Mouse (Mus musculus) CH12.LX (cell line): ENCODE data around the gene Dtx3. TPM values are rescaled to one million over a fixed set of nuclear protein-coding genes. Genes with fewer than 3 reads are reported as not detected.

ENCODE experiments used
- DNase-seq: peaks from one replicate; pipeline ENCODE4 v3.0.0-alpha.2; 2013; ENCODE audit errors: extremely low read depth
- H3K27ac ChIP-seq: 2 replicates; pipeline ENCODE4 v1.5.1; 2012; ENCODE audit warnings: low read depth, mild to moderate bottlenecking, control low read depth, moderate library complexity; ENCODE audit not compliant: insufficient read depth
- H3K27me3 ChIP-seq: replicated peaks from 2 replicates; pipeline ENCODE3; 2012; ENCODE audit warnings: inconsistent platforms
- H3K36me3 ChIP-seq, 2 experiments: replicated peaks in 1 of 2; 2 replicates each; pipeline versions ENCODE3 to v1.6.1; 2012; ENCODE audit warnings: inconsistent platforms in 1 of 2, low read length in 1 of 2, mild to moderate bottlenecking in 1 of 2, mixed read lengths in 1 of 2, moderate library complexity in 1 of 2; ENCODE audit not compliant: control insufficient read depth in 1 of 2, insufficient read depth in 1 of 2
- H3K4me1 ChIP-seq, 2 experiments: 2 replicates each; pipeline ENCODE4 v1.6.1; 2012; ENCODE audit warnings: inconsistent platforms in 1 of 2, moderate library complexity in 1 of 2; ENCODE audit not compliant: insufficient read depth in 2 of 2, control insufficient read depth in 1 of 2
- H3K4me2 ChIP-seq: 2 replicates; pipeline ENCODE4 v1.6.1; 2012; ENCODE audit warnings: low read depth, mild to moderate bottlenecking, control low read depth; ENCODE audit not compliant: poor library complexity, insufficient read depth, severe bottlenecking
- H3K4me3 ChIP-seq, 3 experiments: fragments of 150-350 bp in 1 of 3; sonication (generic) in 1 of 3; replicated peaks in 1 of 3; 2 replicates each; pipeline versions ENCODE3 to v1.5.1; 2011 to 2012; ENCODE audit warnings: low read depth in 2 of 3, low read length in 2 of 3, mild to moderate bottlenecking in 2 of 3, moderate library complexity in 2 of 3, control low read depth in 1 of 3, improper control_type of control experiment in 1 of 3, inconsistent platforms in 1 of 3, mixed read lengths in 1 of 3; ENCODE audit not compliant: poor library complexity in 1 of 3
- H3K79me2 ChIP-seq: replicated peaks from 2 replicates; pipeline ENCODE4 v1.6.1; 2012; ENCODE audit warnings: mild to moderate bottlenecking, moderate library complexity; ENCODE audit not compliant: control insufficient read depth, poor library complexity, insufficient read depth, severe bottlenecking; ENCODE audit errors: extremely low read depth
- H3K9ac ChIP-seq: 2 replicates; pipeline ENCODE4 v1.6.1; 2012; ENCODE audit warnings: low read depth, mild to moderate bottlenecking, control low read depth, moderate library complexity; ENCODE audit not compliant: insufficient read depth
- H3K9me3 ChIP-seq: replicated peaks from 2 replicates; pipeline ENCODE3; 2012; ENCODE audit warnings: low read length, inconsistent platforms, mixed read lengths
- CHD1 ChIP-seq: IDR thresholded peaks from 2 replicates; pipeline ENCODE4 v1.6.1; 2012; ENCODE audit warnings: low read depth, low read length, improper control_type of control experiment, inconsistent platforms
- ELF1 ChIP-seq: IDR thresholded peaks from 2 replicates; pipeline ENCODE4 v1.6.1; 2014; ENCODE audit warnings: low read depth, mild to moderate bottlenecking, inconsistent platforms, low read length, improper control_type of control experiment
- EP300 ChIP-seq: IDR thresholded peaks from 2 replicates; pipeline ENCODE4 v1.6.1; 2011; ENCODE audit warnings: low read length, improper control_type of control experiment
- GABPA ChIP-seq: IDR thresholded peaks from 2 replicates; pipeline ENCODE4 v1.6.1; 2012; ENCODE audit warnings: low read depth, low read length, improper control_type of control experiment, inconsistent platforms; ENCODE audit not compliant: insufficient replicate concordance
- JUND ChIP-seq: conservative IDR thresholded peaks from 2 replicates; pipeline ENCODE4 v1.6.1; 2011; ENCODE audit warnings: low read depth, low read length, improper control_type of control experiment
- MXI1 ChIP-seq: IDR thresholded peaks from 2 replicates; pipeline ENCODE4 v1.6.1; 2011; ENCODE audit warnings: mild to moderate bottlenecking, low read depth, low read length, improper control_type of control experiment
- MYC ChIP-seq: IDR thresholded peaks from 2 replicates; pipeline ENCODE4 v1.6.1; 2011; ENCODE audit warnings: low read depth, mild to moderate bottlenecking, improper control_type of control experiment, low read length
- NRF1 ChIP-seq: IDR thresholded peaks from 2 replicates; pipeline ENCODE4 v1.6.1; 2014; ENCODE audit warnings: low read depth, mild to moderate bottlenecking, inconsistent platforms, low read length, improper control_type of control experiment, moderate library complexity
- SMC3 ChIP-seq: IDR thresholded peaks from 2 replicates; pipeline ENCODE4 v1.6.1; 2011; ENCODE audit warnings: low read depth, low read length, improper control_type of control experiment
- TCF12 ChIP-seq: IDR thresholded peaks from 2 replicates; pipeline ENCODE4 v1.6.1; 2014; ENCODE audit warnings: low read depth, mild to moderate bottlenecking, inconsistent platforms, low read length, improper control_type of control experiment
- UBTF ChIP-seq: IDR thresholded peaks from 2 replicates; pipeline ENCODE4 v1.6.1; 2012; ENCODE audit warnings: low read depth, mild to moderate bottlenecking, inconsistent platforms, low read length, improper control_type of control experiment, moderate library complexity
- USF1 ChIP-seq: IDR thresholded peaks from 2 replicates; pipeline ENCODE4 v1.6.1; 2014; ENCODE audit warnings: low read depth, mild to moderate bottlenecking, inconsistent platforms, low read length, improper control_type of control experiment
- USF2 ChIP-seq: conservative IDR thresholded peaks from 2 replicates; pipeline ENCODE4 v1.6.1; 2011; ENCODE audit warnings: low read depth, low read length, improper control_type of control experiment
- dilution Hi-C: fragments of 300-500 bp; cut with MboI; formaldehyde crosslinking; loops from 2 replicates; pipeline ENCODE4 v1.14.3; 2020; ENCODE audit warnings: low sequenced_read_pairs; ENCODE audit not compliant: extremely low pct_unique_long_range_greater_than_20kb, extremely low pct_ligation_motif_present
- in situ Hi-C: fragments of 300-500 bp; cut with MboI; formaldehyde crosslinking; loops from 3 replicates; pipeline ENCODE4 v1.14.3; 2019; ENCODE audit warnings: low sequenced_read_pairs, low pct_ligation_motif_present, low pct_unique_long_range_greater_than_20kb, mixed read lengths
- polyA plus RNA-seq: library from polyadenylated mRNA; unstranded; fragments of >175 nt; gene quantifications from 2 replicates; pipeline ENCODE4 v1.2.1, GENCODE M21; 2012; ENCODE audit warnings: low read depth; ENCODE audit not compliant: insufficient read length
- total RNA-seq, 2 experiments: library from RNA; depleted of rRNA; stranded (reverse); fragments of 300-350 nt in 1 of 2; fragments of >200 nt in 1 of 2; gene quantifications; 2 replicates each; pipeline ENCODE4 v1.2.3; 2012 to 2014

Dtx3 gene
- total and polyA plus RNA-seq, 3 experiments = 18.9 to 51.2 (median 27.6) TPM

- peaks cover 12 to 25% of the 10 kb centered on the region in 2 experiments for H3K4me1 ChIP-seq
- dilution Hi-C loops (no loop called here), in situ Hi-C loops (loop anchor here (5.0 kb wide), 1 partner anchor 40 kb away; no protein-coding TSS in a partner anchor)
- no peaks in the 10 kb centered on the region; the same call in 1 of the 2 replicates for H3K79me2 ChIP-seq
- peak overlapping the region; percentile 41 for H3K4me2 ChIP-seq
- peaks cover 0 to 11% of the 10 kb centered on the region in 2 experiments for H3K36me3 ChIP-seq
- TF ChIP-seq MXI1 (0 out of 2 replicates have a peak, but pooled peaks have one; percentile 31), GABPA (no peak), USF2 (no peak)
- peaks cover 8% of the 10 kb centered on the region for H3K27me3 ChIP-seq
- H3K27ac ChIP-seq = no peak overlapping the region
- DNase-seq = no peak
- H3K4me3 ChIP-seq = peak overlapping the region in 1 of 3 experiments; percentile 77
- peaks cover 23% of the 10 kb centered on the region for H3K9me3 ChIP-seq
- no peak overlapping the region; the same call in 1 of the 2 replicates for H3K9ac ChIP-seq
Measured at GRCm38 (mm10) chr10:127166771-127167613, 28.5 kb downstream of the Dtx3 start.

- TF ChIP-seq SMC3 = no peak
- TF ChIP-seq TCF12 = no peak
- no peak for TF ChIP-seq NRF1
- no peak for TF ChIP-seq EP300
- no peak for TF ChIP-seq JUND
- no peak for TF ChIP-seq GABPA
- no peak for TF ChIP-seq UBTF
- no peak for TF ChIP-seq ELF1
- TF ChIP-seq MYC = no peak
- TF ChIP-seq CHD1 = no peak
- TF ChIP-seq USF1 = no peak
- H3K36me3 ChIP-seq = peaks cover 0 to 5% of the 10 kb centered on the region in 2 experiments
Measured at GRCm38 (mm10) chr10:127166404-127166715, 29.2 kb downstream of the Dtx3 start.

More at GRCm38 (mm10) chr10:127166404-127166715, 29.2 kb downstream of the Dtx3 start:
- peak overlapping the region; percentile 41 for H3K4me2 ChIP-seq
- H3K9ac ChIP-seq = no peak overlapping the region; the same call in 1 of the 2 replicates
- H3K4me1 ChIP-seq = peaks cover 12 to 23% of the 10 kb centered on the region in 2 experiments
- H3K27ac ChIP-seq = no peak overlapping the region
- peak overlapping the region in 2 of 3 experiments; percentile 51 to 77 for H3K4me3 ChIP-seq
- H3K9me3 ChIP-seq = peaks cover 23% of the 10 kb centered on the region
- in situ Hi-C loops (loop anchor here (5.0 kb wide), 1 partner anchor 39 kb away; no protein-coding TSS in a partner anchor), dilution Hi-C loops (no loop called here)
- no peaks in the 10 kb centered on the region; the same call in 1 of the 2 replicates for H3K79me2 ChIP-seq
- peaks cover 3% of the 10 kb centered on the region for H3K27me3 ChIP-seq
- DNase-seq = no peak
